Mouse (Mus musculus): ENCODE data around the gene Plekhs1. TPM values are rescaled to one million over a fixed set of nuclear protein-coding genes. Genes with fewer than 3 reads are reported as not detected.

Gene Plekhs1
- polyA plus RNA-seq, 1 experiment from 2014 or later: 0.06 TPM

DNA sequence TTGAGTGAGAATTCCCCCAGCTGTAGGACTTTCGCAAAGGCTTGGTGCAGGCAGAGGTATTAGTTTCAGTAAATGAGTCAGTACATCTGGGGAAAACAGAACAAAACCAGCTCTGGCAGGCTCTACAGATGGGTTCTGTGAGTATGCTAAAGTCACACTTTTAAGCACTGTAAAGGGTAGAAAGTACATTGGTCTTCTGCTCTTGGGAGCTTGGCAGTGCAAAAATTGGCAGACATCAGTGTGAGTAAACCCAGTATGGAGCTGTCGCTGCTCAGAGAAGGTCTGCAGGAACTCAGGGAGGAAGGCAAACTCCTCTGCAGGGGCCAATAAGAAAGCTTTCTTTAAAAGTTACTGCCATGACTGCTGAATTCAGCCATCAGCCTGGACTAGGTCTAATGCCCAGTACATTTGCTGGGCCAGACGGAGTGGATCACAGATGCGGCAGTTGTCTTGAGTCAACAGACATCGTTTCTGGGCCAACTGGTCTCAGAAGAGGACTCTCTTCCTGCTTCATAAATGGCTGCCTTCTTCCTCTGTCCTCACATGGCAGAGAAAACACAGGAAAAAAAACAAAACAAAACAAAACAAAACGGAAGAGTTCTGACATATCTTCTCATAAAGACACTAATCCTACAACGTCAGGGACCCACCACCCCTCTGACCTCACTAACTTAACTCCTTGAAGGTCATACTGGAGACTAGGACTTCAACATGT, 22.9 kb upstream of the Plekhs1 start:
- Histone ChIP-seq H3K9me3 (replicated peaks) (no peaks in the 10 kb centered on the region), H3K4me1 (no peaks in the 10 kb centered on the region), H3K27ac (no peak overlapping the region), H3K9ac (no peak overlapping the region), H3K27me3 (no peaks in the 10 kb centered on the region), H3K36me3 (ENCODE audit: poor library complexity, severe bottlenecking) (0 out of 2 replicates have a peak, but pooled peaks cover 3% of the 10 kb centered on the region), H3K4me3 (no peak overlapping the region), H3K4me2 (no peak overlapping the region)
- no peak for ATAC-seq
- WGBS: 86% methylated on average over 7 of the region's 7 CpGs

DNA sequence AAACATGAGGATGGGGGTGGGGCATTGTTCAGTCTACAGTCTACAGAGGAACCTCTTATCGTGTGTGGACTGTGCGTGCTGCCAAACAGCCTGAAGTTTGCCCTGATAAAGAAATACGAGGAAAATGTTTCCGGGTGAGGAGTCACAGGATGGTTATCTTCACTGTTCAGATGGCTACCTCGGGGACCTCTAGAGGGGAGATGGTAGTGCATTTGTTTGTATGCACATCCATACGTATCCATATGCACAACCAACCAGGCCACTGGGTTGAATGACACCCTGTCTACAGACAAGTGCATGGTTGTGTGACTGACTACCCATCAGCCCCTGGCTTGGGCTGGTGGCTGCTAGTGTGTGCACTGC, 22.4 kb upstream of the Plekhs1 start:
- 0 out of 2 replicates have a peak, but pooled peaks cover 3% of the 10 kb centered on the region for H3K36me3 ChIP-seq (ENCODE audit: poor library complexity, severe bottlenecking)
- H3K4me3 ChIP-seq: no peak overlapping the region
- WGBS: 95% methylated on average over 6 of the region's 6 CpGs
- H3K27me3 ChIP-seq: no peaks in the 10 kb centered on the region
- ATAC-seq: no peak
- no peak overlapping the region for H3K9ac ChIP-seq
- no peak overlapping the region for H3K4me2 ChIP-seq
- H3K4me1 ChIP-seq: no peaks in the 10 kb centered on the region
- no peak overlapping the region for H3K27ac ChIP-seq
- no peaks in the 10 kb centered on the region for H3K9me3 ChIP-seq (replicated peaks)

DNA sequence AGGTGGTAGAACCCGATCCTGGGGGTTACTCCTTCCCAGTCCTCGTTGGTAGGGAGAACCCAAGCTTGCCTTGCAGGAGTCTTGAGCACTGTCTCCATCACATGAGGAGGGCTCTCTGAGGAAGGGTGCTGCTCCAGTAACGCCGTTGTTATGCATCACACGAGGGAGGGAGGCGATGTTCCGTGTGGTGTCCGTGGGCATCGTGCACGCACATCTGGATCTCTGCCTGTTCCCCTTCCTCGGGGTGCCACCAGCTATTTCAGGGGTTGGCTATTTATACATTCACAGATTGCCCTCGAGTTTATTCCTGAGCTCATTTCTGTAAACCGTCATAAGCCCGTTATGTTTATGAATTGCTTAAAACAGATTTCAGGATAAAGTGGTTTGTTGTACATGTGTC, 18.0 kb upstream of the Plekhs1 start:
- Histone ChIP-seq H3K27ac (no peak overlapping the region), H3K9ac (no peak overlapping the region), H3K4me2 (no peak overlapping the region), H3K4me1 (no peaks in the 10 kb centered on the region; the same call in 1 of the 2 replicates), H3K4me3 (no peak overlapping the region), H3K9me3 (replicated peaks) (no peaks in the 10 kb centered on the region), H3K27me3 (no peaks in the 10 kb centered on the region), H3K36me3 (ENCODE audit: poor library complexity, severe bottlenecking) (no peaks in the 10 kb centered on the region)
- no peak for ATAC-seq
- WGBS: 91% methylated on average over 14 of the region's 14 CpGs

DNA sequence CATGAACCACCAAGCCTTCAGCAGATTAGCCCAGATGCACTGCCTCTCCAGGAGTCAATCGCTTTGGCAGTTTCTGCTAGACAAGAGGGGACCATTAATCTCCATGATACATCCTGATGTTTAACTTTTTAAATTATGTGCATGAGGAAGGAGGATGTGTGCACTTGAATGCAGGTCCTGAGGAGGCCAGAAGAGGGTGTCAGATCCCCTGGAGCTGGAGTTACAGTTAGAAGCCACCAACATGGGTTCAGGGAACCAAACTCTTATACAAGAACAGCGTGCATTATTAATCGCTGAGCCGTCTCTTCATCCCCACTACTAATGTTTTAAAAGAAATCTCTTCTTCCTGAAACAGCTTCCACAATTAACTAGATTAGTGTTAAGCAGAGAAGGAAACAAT, 12.7 kb upstream of the Plekhs1 start:
- H3K9ac ChIP-seq: no peak overlapping the region
- H3K27ac ChIP-seq: no peak overlapping the region
- ATAC-seq: no peak
- H3K36me3 ChIP-seq (ENCODE audit: poor library complexity, severe bottlenecking): no peaks in the 10 kb centered on the region
- 92% methylated on average over 4 of the region's 4 CpGs for WGBS
- no peaks in the 10 kb centered on the region; the same call in 1 of the 2 replicates for H3K4me1 ChIP-seq
- no peaks in the 10 kb centered on the region for H3K9me3 ChIP-seq (replicated peaks)
- H3K4me3 ChIP-seq: no peak overlapping the region
- no peaks in the 10 kb centered on the region for H3K27me3 ChIP-seq
- no peak overlapping the region for H3K4me2 ChIP-seq

GRCm38 (mm10) chr19:56449537-56449936, 11.9 kb upstream of the Plekhs1 start:
- Histone ChIP-seq H3K9me3 (replicated peaks) (no peaks in the 10 kb centered on the region), H3K36me3 (ENCODE audit: poor library complexity, severe bottlenecking) (no peaks in the 10 kb centered on the region), H3K27ac (no peak overlapping the region), H3K4me3 (no peak overlapping the region), H3K9ac (no peak overlapping the region), H3K27me3 (no peaks in the 10 kb centered on the region), H3K4me1 (no peaks in the 10 kb centered on the region; the same call in 1 of the 2 replicates), H3K4me2 (no peak overlapping the region)
- 87% methylated on average over 8 of the region's 8 CpGs for WGBS
- no peak for ATAC-seq

DNA sequence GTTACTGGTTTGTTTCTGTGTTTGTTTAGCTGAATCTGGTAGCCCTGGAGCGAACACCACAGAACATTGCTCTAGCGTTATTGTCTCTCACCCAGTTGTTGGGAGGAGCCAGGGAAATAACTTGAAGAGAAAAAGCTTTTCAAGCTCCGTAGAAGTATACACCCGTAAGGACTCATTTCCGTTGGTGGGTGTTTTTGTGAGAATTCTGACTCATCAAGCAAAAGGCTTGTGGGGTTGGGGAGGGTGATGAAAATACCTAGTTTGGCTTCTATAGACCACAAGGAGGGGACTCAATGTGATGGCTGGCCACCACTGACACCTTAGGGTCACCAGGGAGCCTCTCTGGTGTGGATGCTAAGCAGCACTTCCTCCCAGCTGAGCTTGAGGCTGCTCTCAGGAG, 10.5 kb upstream of the Plekhs1 start:
- no peak for ATAC-seq
- 90% methylated on average over 5 of the region's 5 CpGs for WGBS
- Histone ChIP-seq H3K9ac (no peak overlapping the region), H3K4me2 (no peak overlapping the region), H3K9me3 (replicated peaks) (no peaks in the 10 kb centered on the region), H3K4me1 (no peaks in the 10 kb centered on the region), H3K4me3 (no peak overlapping the region), H3K27ac (no peak overlapping the region), H3K27me3 (no peaks in the 10 kb centered on the region), H3K36me3 (ENCODE audit: poor library complexity, severe bottlenecking) (no peaks in the 10 kb centered on the region)

- Histone ChIP-seq H3K27me3 (no peaks in the 10 kb centered on the region), H3K36me3 (ENCODE audit: poor library complexity, severe bottlenecking) (no peaks in the 10 kb centered on the region), H3K27ac (no peak overlapping the region), H3K4me2 (no peak overlapping the region), H3K9me3 (replicated peaks) (no peaks in the 10 kb centered on the region), H3K9ac (no peak overlapping the region), H3K4me1 (no peaks in the 10 kb centered on the region), H3K4me3 (no peak overlapping the region)
- no peak for ATAC-seq
- WGBS: 83% methylated on average over 4 of the region's 4 CpGs
These were observed 9.6 kb upstream of the Plekhs1 start for GRCm38 (mm10) chr19:56451867-56452266.

DNA sequence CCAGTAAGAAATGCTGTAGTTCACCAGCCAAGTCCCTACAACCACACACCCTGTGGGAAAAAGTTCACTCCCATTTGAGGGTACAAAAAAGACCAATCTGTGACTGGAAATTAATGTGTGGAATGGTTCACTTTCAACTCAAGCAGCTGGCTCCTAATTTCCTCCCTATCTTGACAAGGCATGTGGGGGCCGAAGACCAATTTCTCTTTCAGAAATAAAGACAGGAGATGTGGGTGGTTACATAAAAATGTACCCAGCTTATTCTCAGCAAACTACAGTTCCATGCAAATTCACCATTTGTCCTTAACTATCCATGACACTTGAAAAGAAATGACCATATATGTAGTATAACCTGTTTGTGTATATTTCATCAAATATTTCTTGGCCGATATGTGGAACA, 9.0 kb upstream of the Plekhs1 start:
- no peaks in the 10 kb centered on the region for H3K4me1 ChIP-seq
- H3K27ac ChIP-seq: no peak overlapping the region
- H3K36me3 ChIP-seq (ENCODE audit: poor library complexity, severe bottlenecking): no peaks in the 10 kb centered on the region
- no peaks in the 10 kb centered on the region for H3K27me3 ChIP-seq
- 96% methylated on average over 2 of the region's 2 CpGs for WGBS
- ATAC-seq: no peak
- H3K9me3 ChIP-seq (replicated peaks): no peaks in the 10 kb centered on the region
- no peak overlapping the region for H3K4me3 ChIP-seq
- no peak overlapping the region for H3K9ac ChIP-seq
- no peak overlapping the region for H3K4me2 ChIP-seq

GRCm38 (mm10) chr19:56454862-56455261, 6.6 kb upstream of the Plekhs1 start:
- ATAC-seq: no peak
- Histone ChIP-seq H3K9ac (no peak overlapping the region), H3K9me3 (replicated peaks) (no peaks in the 10 kb centered on the region), H3K4me2 (no peak overlapping the region), H3K36me3 (ENCODE audit: poor library complexity, severe bottlenecking) (no peaks in the 10 kb centered on the region), H3K4me3 (no peak overlapping the region), H3K4me1 (no peaks in the 10 kb centered on the region), H3K27ac (no peak overlapping the region), H3K27me3 (no peaks in the 10 kb centered on the region)
- WGBS: 81% methylated on average over 4 of the region's 4 CpGs

DNA sequence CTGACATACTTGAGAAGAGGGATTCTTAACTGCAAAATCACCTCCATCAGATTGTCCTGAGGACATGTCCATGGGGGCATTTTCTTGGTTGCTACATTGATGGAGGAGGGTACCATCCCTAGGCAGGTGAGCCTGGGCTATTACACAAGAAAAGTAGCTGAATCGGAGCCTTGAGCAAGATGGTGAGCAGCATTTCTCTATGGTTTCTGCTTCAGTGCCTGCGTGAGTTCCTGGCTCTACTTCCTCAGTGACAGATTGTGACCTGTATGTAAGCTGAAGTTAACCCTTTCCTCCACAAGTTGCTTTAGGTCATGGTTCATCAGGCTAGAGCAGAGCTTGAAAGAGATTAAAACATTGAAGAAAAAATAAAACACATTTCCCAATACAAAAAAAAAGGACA, 6.1 kb upstream of the Plekhs1 start:
- H3K27ac ChIP-seq: no peak overlapping the region
- no peak overlapping the region for H3K4me3 ChIP-seq
- no peak for ATAC-seq
- H3K4me1 ChIP-seq: no peaks in the 10 kb centered on the region; the same call in 1 of the 2 replicates
- H3K9me3 ChIP-seq (replicated peaks): no peaks in the 10 kb centered on the region
- H3K36me3 ChIP-seq (ENCODE audit: poor library complexity, severe bottlenecking): no peaks in the 10 kb centered on the region
- H3K4me2 ChIP-seq: no peak overlapping the region
- WGBS: 42% methylated on average over 2 of the region's 2 CpGs
- H3K27me3 ChIP-seq: no peaks in the 10 kb centered on the region
- no peak overlapping the region for H3K9ac ChIP-seq

DNA sequence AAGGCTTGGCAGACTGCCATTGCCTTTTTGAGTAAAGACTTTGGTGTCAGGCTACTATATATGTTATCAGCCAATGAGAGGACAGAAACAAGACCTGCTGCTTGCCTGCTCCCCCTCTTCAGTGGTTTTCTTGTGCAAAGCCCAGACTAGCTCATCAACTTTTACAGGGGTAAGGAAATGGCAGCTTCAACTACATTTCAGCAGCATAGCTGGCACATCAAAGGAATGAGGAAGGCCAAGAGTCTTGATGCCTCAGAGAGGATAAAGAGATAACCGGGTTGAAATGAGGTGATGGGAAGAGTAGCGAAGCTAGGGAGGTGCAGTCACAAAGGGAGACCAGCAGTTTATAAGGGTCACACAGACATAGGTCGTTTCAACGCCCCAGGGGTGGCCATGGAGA, 3.9 kb upstream of the Plekhs1 start:
- H3K4me1 ChIP-seq: no peaks in the 10 kb centered on the region; the same call in 1 of the 2 replicates
- ATAC-seq: no peak
- H3K9ac ChIP-seq: no peak overlapping the region
- no peaks in the 10 kb centered on the region for H3K27me3 ChIP-seq
- no peak overlapping the region for H3K4me2 ChIP-seq
- no peaks in the 10 kb centered on the region for H3K9me3 ChIP-seq (replicated peaks)
- no peak overlapping the region for H3K27ac ChIP-seq
- H3K36me3 ChIP-seq (ENCODE audit: poor library complexity, severe bottlenecking): no peaks in the 10 kb centered on the region
- H3K4me3 ChIP-seq: no peak overlapping the region
- 88% methylated on average over 4 of the region's 4 CpGs for WGBS

DNA sequence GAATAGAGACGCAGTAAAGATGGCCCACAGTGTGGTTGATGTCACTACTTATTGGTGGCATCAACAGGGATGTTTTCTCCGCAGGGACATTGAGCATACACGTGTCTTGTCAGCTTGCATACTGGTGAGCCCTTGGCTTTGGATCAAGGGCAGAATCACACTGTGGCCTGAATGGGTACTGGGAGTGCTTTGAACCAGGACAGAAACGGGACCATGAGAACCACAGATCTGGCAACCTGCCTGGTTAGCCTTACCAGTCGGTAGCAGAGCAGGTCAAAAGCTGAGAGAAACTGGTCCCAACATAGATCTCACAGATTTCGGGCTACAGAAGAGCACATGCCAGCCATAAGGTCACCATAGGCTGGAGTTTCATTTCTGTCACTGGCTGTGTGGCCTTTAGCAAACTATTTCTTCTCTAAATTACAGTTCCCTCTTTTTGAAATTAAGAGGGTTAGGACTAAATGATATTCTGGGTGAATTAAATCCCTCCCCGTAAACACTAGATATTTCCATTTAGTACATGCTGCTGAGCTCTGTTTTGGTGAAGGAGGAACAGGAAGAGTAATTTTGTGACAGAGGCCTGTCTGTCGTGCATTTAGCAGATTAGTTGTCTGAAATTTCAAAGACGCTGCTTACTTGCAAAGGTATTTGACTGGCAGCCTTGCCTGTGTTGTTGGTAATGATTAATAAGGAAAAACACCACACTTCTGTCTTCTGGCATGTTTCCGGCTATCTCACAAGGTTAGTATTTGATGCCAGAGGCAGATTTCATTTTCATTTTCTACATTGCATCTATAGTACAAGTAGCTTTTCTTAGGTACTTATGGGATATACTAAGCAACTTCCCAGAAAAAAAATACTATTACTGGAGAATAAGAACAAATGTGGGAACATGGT, 2.0 kb upstream of the Plekhs1 start:
- H3K27me3 ChIP-seq: no peaks in the 10 kb centered on the region
- WGBS: 85% methylated on average over 10 of the region's 10 CpGs
- H3K4me2 ChIP-seq: no peak overlapping the region
- no peak for ATAC-seq
- H3K4me3 ChIP-seq: no peak overlapping the region
- H3K27ac ChIP-seq: no peak overlapping the region
- H3K9ac ChIP-seq: no peak overlapping the region
- H3K4me1 ChIP-seq: peaks cover 4% of the 10 kb centered on the region; the same call in 1 of the 2 replicates
- H3K36me3 ChIP-seq (ENCODE audit: poor library complexity, severe bottlenecking): no peaks in the 10 kb centered on the region
- H3K9me3 ChIP-seq (replicated peaks): no peaks in the 10 kb centered on the region
